Mouse (Mus musculus) embryonic facial prominence, embryonic 11.5 days (tissue): ENCODE data around the gene Ppat. TPM values are rescaled to one million over a fixed set of nuclear protein-coding genes. Genes with fewer than 3 reads are reported as not detected.

Experiments used
- ATAC-seq: fragments of 200-750 bp; cut with Nextera tagmentation; replicated peaks from 2 replicates; pipeline ENCODE4 v1.8.0; 2017; ENCODE audit warnings: low read depth; ENCODE audit not compliant: insufficient number of reproducible peaks, low FRiP score, low TSS enrichment
- DNase-seq: peaks from one replicate; pipeline ENCODE4 v3.0.0-alpha.2; 2015; ENCODE audit warnings: low spot score
- H3K27ac ChIP-seq: fragments of 300-500 bp; sonication (generic); replicated peaks from 2 replicates; pipeline ENCODE4 v1.5.1; 2014; ENCODE audit warnings: mild to moderate bottlenecking, low read depth, low read length, control low read depth
- H3K27me3 ChIP-seq: fragments of 300-500 bp; sonication (generic); 2 replicates; pipeline ENCODE4 v1.6.1; 2014; ENCODE audit warnings: mild to moderate bottlenecking, low read length, moderate library complexity, mixed read lengths; ENCODE audit not compliant: control insufficient read depth, insufficient read depth
- H3K36me3 ChIP-seq: fragments of 300-500 bp; sonication (generic); replicated peaks from 2 replicates; pipeline ENCODE4 v1.6.1; 2014; ENCODE audit warnings: low read depth, mild to moderate bottlenecking, low read length, moderate library complexity, mixed read lengths; ENCODE audit not compliant: control insufficient read depth, insufficient read depth
- H3K4me1 ChIP-seq: fragments of 300-500 bp; sonication (generic); 2 replicates; pipeline ENCODE4 v1.6.1; 2014; ENCODE audit warnings: low read length, mixed read lengths; ENCODE audit not compliant: control insufficient read depth, insufficient read depth
- H3K4me2 ChIP-seq: fragments of 300-500 bp; sonication (generic); 2 replicates; pipeline ENCODE4 v1.6.1; 2014; ENCODE audit warnings: low read depth, mild to moderate bottlenecking, control low read depth, low read length, moderate library complexity
- H3K4me3 ChIP-seq: fragments of 300-500 bp; sonication (generic); 2 replicates; pipeline ENCODE4 v1.5.1; 2014; ENCODE audit warnings: low read depth, low read length, control low read depth
- H3K9ac ChIP-seq: fragments of 300-500 bp; sonication (generic); replicated peaks from 2 replicates; pipeline ENCODE4 v1.6.1; 2014; ENCODE audit warnings: mild to moderate bottlenecking, control low read depth, low read length
- H3K9me3 ChIP-seq: fragments of 300-500 bp; sonication (generic); replicated peaks from 2 replicates; pipeline ENCODE4 v1.6.1; 2016; ENCODE audit warnings: mild to moderate bottlenecking, low read length, inconsistent platforms, mixed read lengths; ENCODE audit not compliant: control insufficient read depth
- WGBS: fragments of 180-500 bp; shearing (Covaris S2); extraction: QIAGEN DNeasy Blood & Tissue Kit; methylation state at CpG from one replicate; pipeline ENCODE4 v1.1.7; 2014; 5-methylcytosine and 5-hydroxymethylcytosine counted together
- polyA plus RNA-seq: library from polyadenylated mRNA; unstranded; fragments of >200 nt; fragmentation: Nextera tagmentation; extraction: Ambion mirVana; gene quantifications from 2 replicates; pipeline ENCODE4 v1.2.1, GENCODE M21; 2014

Gene Ppat
- polyA plus RNA-seq, 1 experiment from 2014 or later = 49.6 TPM

DNA sequence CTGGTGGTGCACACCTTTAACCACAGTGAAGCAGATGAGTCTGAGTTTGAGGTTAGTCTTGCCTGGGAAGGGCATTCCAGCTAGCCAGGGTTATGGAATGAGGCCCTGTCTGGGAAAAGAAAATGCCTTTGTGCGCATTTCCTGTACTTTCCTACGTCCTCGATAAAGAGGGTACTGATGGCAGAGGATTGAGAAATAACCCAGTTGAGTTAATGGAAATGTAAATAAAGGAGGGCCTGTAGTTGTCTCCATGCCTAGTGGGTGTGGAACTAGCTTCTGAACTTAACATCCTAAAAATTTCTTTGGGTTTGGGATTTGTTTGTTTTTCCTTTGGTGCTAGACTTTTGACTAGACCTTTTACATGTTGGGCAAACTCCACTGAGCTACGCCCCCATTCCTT lies 4.1 kb upstream of the Ppat start:
- ATAC-seq = no peak
- no peak for DNase-seq
- Histone ChIP-seq H3K27me3 (no peaks in the 10 kb centered on the region), H3K9me3 (no peaks in the 10 kb centered on the region), H3K27ac (no peak overlapping the region), H3K36me3 (peaks cover 6% of the 10 kb centered on the region), H3K9ac (no peak overlapping the region), H3K4me2 (no peak overlapping the region), H3K4me3 (no peak overlapping the region), H3K4me1 (no peaks in the 10 kb centered on the region; the same call in 1 of the 2 replicates)
- 77% methylated on average over 4 of the region's 4 CpGs for WGBS

GRCm38 (mm10) chr5:76954271-76954900 lies 3.0 kb upstream of the Ppat start:
- H3K36me3 ChIP-seq = peaks cover 2% of the 10 kb centered on the region

GRCm38 (mm10) chr5:76953794-76954193 lies 2.4 kb upstream of the Ppat start:
- Histone ChIP-seq H3K36me3 (no peaks in the 10 kb centered on the region; the same call in none of the 2 replicates), H3K4me1 (no peaks in the 10 kb centered on the region; the same call in 1 of the 2 replicates), H3K4me2 (no peak overlapping the region), H3K4me3 (no peak overlapping the region), H3K9me3 (no peaks in the 10 kb centered on the region), H3K27me3 (no peaks in the 10 kb centered on the region), H3K27ac (no peak overlapping the region), H3K9ac (no peak overlapping the region)
- ATAC-seq (no peak), DNase-seq (no peak)
- 76% methylated on average over 3 of the region's 3 CpGs for WGBS

More at GRCm38 (mm10) chr5:76954271-76954900, 3.0 kb upstream of the Ppat start:
- no peak for ATAC-seq
- no peaks in the 10 kb centered on the region for H3K27me3 ChIP-seq
- no peak overlapping the region for H3K27ac ChIP-seq
- H3K9me3 ChIP-seq = no peaks in the 10 kb centered on the region
- no peaks in the 10 kb centered on the region; the same call in 1 of the 2 replicates for H3K4me1 ChIP-seq
- H3K4me2 ChIP-seq = no peak overlapping the region
- H3K4me3 ChIP-seq = no peak overlapping the region
- H3K9ac ChIP-seq = no peak overlapping the region
- whole genome bisulfite sequencing = 88% methylated on average over 6 of the region's 6 CpGs
- DNase-seq = no peak

DNA sequence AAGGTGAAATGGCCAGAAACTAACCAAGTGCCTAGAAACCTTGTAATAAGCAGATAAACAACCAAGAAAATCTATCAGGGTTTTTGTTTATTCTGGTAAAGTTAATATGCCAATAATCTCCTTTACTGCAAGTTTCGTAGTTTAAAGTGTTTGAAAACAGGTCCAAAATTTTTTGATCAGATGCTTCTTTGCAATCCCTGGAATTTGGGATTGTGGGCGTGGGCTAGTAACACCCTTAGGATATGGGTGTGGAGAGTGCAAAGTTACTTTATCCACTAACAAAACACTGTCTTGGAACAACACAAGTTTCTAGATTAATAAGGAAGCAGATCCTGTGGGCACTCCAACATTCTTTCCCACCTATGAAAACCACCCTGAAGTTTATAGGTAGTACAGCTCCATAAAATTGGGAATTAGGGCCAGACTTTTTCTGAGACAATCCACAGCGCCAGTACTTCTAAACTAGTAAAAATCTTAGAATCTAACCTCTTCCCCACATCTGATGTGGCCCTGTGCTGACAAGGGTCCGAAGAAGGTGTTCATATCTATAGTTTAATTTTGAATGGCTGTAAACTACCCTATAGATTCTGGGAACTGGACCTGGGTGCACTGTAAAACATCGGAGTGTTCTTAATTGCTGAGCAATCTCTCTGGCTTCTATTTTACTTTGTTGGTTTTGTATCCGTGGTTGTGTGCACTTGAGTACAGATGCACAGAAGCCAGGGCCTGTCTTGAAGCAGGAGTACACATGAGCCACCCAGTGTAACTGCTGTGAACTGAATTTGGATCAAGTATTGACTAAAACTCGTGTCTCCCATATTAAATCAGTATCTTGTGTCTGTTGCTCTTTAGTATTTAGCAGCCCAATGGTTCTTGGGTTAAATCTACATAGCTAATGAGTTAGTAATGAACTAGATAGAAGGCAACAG lies 998 bp upstream of the Ppat start:
- no peak for ATAC-seq
- no peaks in the 10 kb centered on the region; the same call in 1 of the 2 replicates for H3K36me3 ChIP-seq
- DNase-seq = peak; percentile 38
- peak overlapping the region; percentile 77 for H3K9ac ChIP-seq
- H3K27me3 ChIP-seq = no peaks in the 10 kb centered on the region
- WGBS = 19% methylated on average over 7 of the region's 7 CpGs
- no peaks in the 10 kb centered on the region for H3K9me3 ChIP-seq
- no peaks in the 10 kb centered on the region; the same call in 1 of the 2 replicates for H3K4me1 ChIP-seq
- H3K4me2 ChIP-seq = peak overlapping the region; percentile 78
- peak overlapping the region; percentile 65 for H3K4me3 ChIP-seq
- H3K27ac ChIP-seq = peak overlapping the region; percentile 66; the same call in 1 of the 2 replicates

DNA sequence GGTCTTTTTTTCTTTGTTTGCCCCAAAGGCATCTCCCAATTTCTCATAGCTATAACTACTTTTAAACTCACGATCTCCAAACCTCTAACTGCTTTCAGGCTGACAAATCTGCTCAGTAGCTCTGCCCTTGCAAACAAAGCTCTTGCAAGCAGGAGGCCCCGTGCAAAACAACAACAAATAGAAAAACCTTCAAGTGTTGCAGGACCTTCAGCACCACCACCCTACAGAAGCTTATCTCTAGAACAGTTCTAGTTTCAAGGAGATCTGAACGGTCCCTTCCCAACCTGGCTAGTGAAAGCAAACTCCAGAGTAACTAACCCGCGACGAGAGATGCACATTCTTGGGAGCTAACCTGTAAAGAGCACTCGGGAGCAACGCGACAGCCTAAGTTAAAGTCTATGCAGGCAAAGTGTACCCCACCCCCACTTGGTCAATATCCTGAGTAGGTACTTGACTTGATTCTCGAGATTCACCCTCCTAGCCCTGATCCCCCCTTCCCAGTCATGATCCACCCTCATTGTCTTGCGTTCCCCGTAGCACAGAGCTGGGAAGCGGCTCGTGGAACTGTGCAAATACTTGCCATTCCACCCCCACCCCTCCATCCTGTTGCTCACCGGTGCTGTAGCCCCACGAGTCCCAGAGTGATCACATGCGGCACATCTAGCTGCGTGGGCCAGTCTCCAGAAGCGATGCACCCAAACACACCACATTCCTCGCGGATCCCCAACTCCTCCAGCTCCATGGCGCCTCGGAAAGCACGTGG lies 854 bp downstream of the Ppat start:
- Histone ChIP-seq H3K4me1 (no peaks in the 10 kb centered on the region; the same call in 1 of the 2 replicates), H3K9ac (peak overlapping the region; percentile 78), H3K4me3 (peak overlapping the region; percentile 65), H3K9me3 (no peaks in the 10 kb centered on the region), H3K36me3 (no peaks in the 10 kb centered on the region), H3K27me3 (no peaks in the 10 kb centered on the region), H3K4me2 (peak overlapping the region; percentile 78), H3K27ac (peak overlapping the region; percentile 73)
- peak; percentile 51 for DNase-seq
- no peak; the same call in 1 of the 2 replicates for ATAC-seq
- WGBS = under 1% methylated on average over 24 of the region's 24 CpGs

DNA sequence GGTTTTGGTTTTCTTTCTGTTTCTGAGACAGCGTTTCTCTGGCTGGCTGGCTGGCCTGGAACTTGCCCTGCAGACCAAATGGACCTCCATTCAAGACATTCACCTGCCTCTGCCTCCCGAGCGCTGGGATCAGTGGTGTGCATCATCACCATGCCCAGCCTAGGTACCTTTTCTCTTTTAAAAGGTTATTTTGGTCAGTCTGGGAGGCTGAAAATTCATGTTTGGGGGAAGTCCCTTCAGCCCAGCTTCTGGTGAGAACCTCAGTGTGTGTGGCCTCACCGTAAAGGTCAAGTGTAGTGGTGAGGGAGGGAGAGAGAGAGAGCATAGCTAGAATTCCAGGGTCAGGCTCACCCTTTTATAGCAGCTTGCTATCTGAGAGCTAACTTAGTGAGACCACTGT lies 3.6 kb downstream of the Ppat start:
- no peaks in the 10 kb centered on the region for H3K4me1 ChIP-seq
- no peaks in the 10 kb centered on the region for H3K27me3 ChIP-seq
- 86% methylated on average over 4 of the region's 4 CpGs for WGBS
- no peak overlapping the region for H3K27ac ChIP-seq
- no peak for ATAC-seq
- no peak overlapping the region for H3K4me3 ChIP-seq
- H3K9ac ChIP-seq = no peak overlapping the region
- no peak overlapping the region for H3K4me2 ChIP-seq
- DNase-seq = no peak
- no peaks in the 10 kb centered on the region for H3K36me3 ChIP-seq
- H3K9me3 ChIP-seq = no peaks in the 10 kb centered on the region

GRCm38 (mm10) chr5:76947142-76947541 lies 4.2 kb downstream of the Ppat start:
- Histone ChIP-seq H3K27me3 (no peaks in the 10 kb centered on the region), H3K36me3 (no peaks in the 10 kb centered on the region), H3K9ac (no peak overlapping the region), H3K4me3 (no peak overlapping the region), H3K9me3 (no peaks in the 10 kb centered on the region), H3K4me2 (no peak overlapping the region), H3K4me1 (no peaks in the 10 kb centered on the region), H3K27ac (no peak overlapping the region)
- DNase-seq (no peak), ATAC-seq (no peak)
- WGBS = 91% methylated on average over 4 of the region's 4 CpGs
